Mouse (Mus musculus) liver, embryonic 14.5 days (tissue): ENCODE measurements at regions not wholly inside any gene's neighbourhood (a gene's known extent, or its start where the extent isn't known, plus 50 kb on each side); places are given as distances from the start of the nearest gene placed in this dataset.

Experiments
- CTCF ChIP-seq: IDR thresholded peaks from 2 replicates; pipeline ENCODE4 v1.5.1; 2016; ENCODE audit warnings: antibody characterized with exemption, low read depth, control low read depth
- EP300 ChIP-seq: IDR thresholded peaks from 2 replicates; pipeline ENCODE4 v1.6.1; 2016; ENCODE audit warnings: antibody characterized with exemption, low read depth

GRCm38 (mm10) chr15:15629304-15629703 is 1099.3 kb upstream of the Cdh9 start:
- TF ChIP-seq CTCF, result no peak
- TF ChIP-seq EP300, result no peak
